Mouse (Mus musculus): ENCODE measurements around the gene B2m. TPM values are rescaled to one million over a fixed set of nuclear protein-coding genes. Genes with fewer than 3 reads are reported as not detected.

Gene B2m
- total and polyA plus RNA-seq, 2 experiments from 2014 or later = 90.7 to 152 TPM

- Histone ChIP-seq H3K9me3 (ENCODE audit: low read length) (no peaks in the 10 kb centered on the region), H3K4me1 (ENCODE audit: insufficient read depth) (no peaks in the 10 kb centered on the region), H3K27ac (ENCODE audit: low read depth, low read length) (no peak overlapping the region), H3K27me3 (ENCODE audit: insufficient read depth, low read length) (no peaks in the 10 kb centered on the region), H3K9ac (no peak overlapping the region), H3K36me3 (ENCODE audit: insufficient read depth) (no peaks in the 10 kb centered on the region), H3K4me3 (ENCODE audit: low read depth, low read length) (no peak overlapping the region), H3K4me2 (ENCODE audit: low read depth) (no peak overlapping the region)
- WGBS = 72% methylated on average over 13 of the region's 13 CpGs
- ATAC-seq = no peak
- no peak for DNase-seq
- no peak for TF ChIP-seq CTCF (IDR thresholded peaks at IDR 0.05; ENCODE audit: low read depth)
Measured at GRCm38 (mm10) chr2:122163430-122164195, 16.1 kb downstream of the B2m start.

GRCm38 (mm10) chr2:122164293-122164692 is 16.8 kb downstream of the B2m start:
- ATAC-seq (no peak), DNase-seq (no peak)
- H3K9me3 ChIP-seq (ENCODE audit: low read length) = no peaks in the 10 kb centered on the region
- H3K27ac ChIP-seq (ENCODE audit: low read depth, low read length) = no peak overlapping the region
- H3K4me2 ChIP-seq (ENCODE audit: low read depth) = no peak overlapping the region
- no peaks in the 10 kb centered on the region for H3K4me1 ChIP-seq (ENCODE audit: insufficient read depth)
- H3K27me3 ChIP-seq (ENCODE audit: insufficient read depth, low read length) = no peaks in the 10 kb centered on the region
- no peak for TF ChIP-seq CTCF (IDR thresholded peaks at IDR 0.05; ENCODE audit: low read depth)
- WGBS = 80% methylated on average over 11 of the region's 11 CpGs
- no peaks in the 10 kb centered on the region for H3K36me3 ChIP-seq (ENCODE audit: insufficient read depth)
- no peak overlapping the region for H3K4me3 ChIP-seq (ENCODE audit: low read depth, low read length)
- H3K9ac ChIP-seq = no peak overlapping the region

DNA sequence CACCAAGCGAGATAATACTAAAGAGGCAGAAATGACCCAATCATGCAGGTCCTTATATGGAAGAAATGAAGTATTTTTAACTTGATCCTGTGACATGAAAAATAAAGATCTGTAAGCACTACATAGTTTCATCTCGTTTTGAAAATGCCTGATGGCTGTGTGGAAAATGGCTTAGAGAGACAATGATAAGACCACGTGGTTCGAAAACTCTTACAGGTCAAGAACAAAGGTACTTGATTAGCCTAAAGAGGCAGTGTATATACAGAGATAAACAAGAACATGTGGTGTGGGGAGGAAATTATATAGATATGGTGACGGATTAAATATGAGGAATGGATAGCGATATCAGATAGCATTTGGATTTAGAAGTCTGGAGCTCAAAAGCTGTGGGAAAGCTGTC is 23.8 kb downstream of the B2m start:
- Histone ChIP-seq H3K9ac (no peak overlapping the region), H3K36me3 (ENCODE audit: insufficient read depth) (no peaks in the 10 kb centered on the region), H3K9me3 (ENCODE audit: low read length) (no peaks in the 10 kb centered on the region), H3K4me3 (ENCODE audit: low read depth, low read length) (no peak overlapping the region), H3K4me1 (ENCODE audit: insufficient read depth) (no peaks in the 10 kb centered on the region), H3K27ac (ENCODE audit: low read depth, low read length) (no peak overlapping the region), H3K4me2 (ENCODE audit: low read depth) (no peak overlapping the region), H3K27me3 (ENCODE audit: insufficient read depth, low read length) (no peaks in the 10 kb centered on the region)
- TF ChIP-seq CTCF (IDR thresholded peaks at IDR 0.05; ENCODE audit: low read depth) = no peak
- no peak for ATAC-seq
- WGBS = 87% methylated on average over 6 of the region's 6 CpGs
- no peak for DNase-seq

DNA sequence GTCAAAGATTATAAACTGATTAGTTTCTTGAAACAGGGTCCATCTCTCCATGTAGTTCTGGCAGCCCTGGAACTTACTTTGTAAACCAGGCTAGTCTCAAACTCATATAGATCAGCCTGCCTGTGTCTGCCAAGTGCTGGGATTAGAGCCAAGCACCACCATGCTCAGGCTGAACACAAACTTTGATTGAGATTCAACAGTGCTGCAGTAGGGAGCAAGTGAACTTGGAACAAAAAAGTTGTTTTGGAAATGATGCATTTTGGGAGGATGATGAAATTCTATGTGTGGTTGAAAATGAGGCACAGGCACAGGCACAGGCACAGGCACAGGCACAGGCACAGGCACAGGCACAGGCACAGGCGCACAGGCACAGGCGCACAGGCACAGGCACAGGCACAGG is 24.7 kb downstream of the B2m start:
- ATAC-seq = no peak

GRCm38 (mm10) chr2:122180051-122180822 is 32.8 kb downstream of the B2m start:
- Histone ChIP-seq H3K4me1 (ENCODE audit: insufficient read depth) (no peaks in the 10 kb centered on the region), H3K9me3 (ENCODE audit: low read length) (no peaks in the 10 kb centered on the region), H3K36me3 (ENCODE audit: insufficient read depth) (no peaks in the 10 kb centered on the region), H3K4me3 (ENCODE audit: low read depth, low read length) (no peak overlapping the region), H3K27me3 (ENCODE audit: insufficient read depth, low read length) (no peaks in the 10 kb centered on the region), H3K4me2 (ENCODE audit: low read depth) (no peak overlapping the region), H3K27ac (ENCODE audit: low read depth, low read length) (no peak overlapping the region), H3K9ac (no peak overlapping the region)
- WGBS = 81% methylated on average over 8 of the region's 8 CpGs
- DNase-seq (no peak), ATAC-seq (no peak)
- TF ChIP-seq CTCF (IDR thresholded peaks at IDR 0.05; ENCODE audit: low read depth) = no peak

More for the DNA sequence above, 24.7 kb downstream of the B2m start:
- Histone ChIP-seq H3K4me2 (ENCODE audit: low read depth) (no peak overlapping the region), H3K9me3 (ENCODE audit: low read length) (no peaks in the 10 kb centered on the region), H3K4me1 (ENCODE audit: insufficient read depth) (no peaks in the 10 kb centered on the region), H3K27ac (ENCODE audit: low read depth, low read length) (no peak overlapping the region), H3K36me3 (ENCODE audit: insufficient read depth) (no peaks in the 10 kb centered on the region), H3K4me3 (ENCODE audit: low read depth, low read length) (no peak overlapping the region), H3K9ac (no peak overlapping the region), H3K27me3 (ENCODE audit: insufficient read depth, low read length) (no peaks in the 10 kb centered on the region)
- WGBS = 91% methylated on average over 2 of the region's 2 CpGs
- TF ChIP-seq CTCF (IDR thresholded peaks at IDR 0.05; ENCODE audit: low read depth) = no peak
- peak; percentile 39 for DNase-seq

GRCm38 (mm10) chr2:122185086-122185485 is 37.6 kb downstream of the B2m start:
- no peaks in the 10 kb centered on the region for H3K27me3 ChIP-seq (ENCODE audit: insufficient read depth, low read length)
- no peak overlapping the region for H3K4me3 ChIP-seq (ENCODE audit: low read depth, low read length)
- no peaks in the 10 kb centered on the region for H3K9me3 ChIP-seq (ENCODE audit: low read length)
- H3K4me1 ChIP-seq (ENCODE audit: insufficient read depth) = no peaks in the 10 kb centered on the region
- no peak overlapping the region for H3K27ac ChIP-seq (ENCODE audit: low read depth, low read length)
- DNase-seq (no peak), ATAC-seq (no peak)
- H3K4me2 ChIP-seq (ENCODE audit: low read depth) = no peak overlapping the region
- no peaks in the 10 kb centered on the region for H3K36me3 ChIP-seq (ENCODE audit: insufficient read depth)
- WGBS = 92% methylated on average over 4 of the region's 4 CpGs
- no peak overlapping the region for H3K9ac ChIP-seq
- no peak for TF ChIP-seq CTCF (IDR thresholded peaks at IDR 0.05; ENCODE audit: low read depth)

DNA sequence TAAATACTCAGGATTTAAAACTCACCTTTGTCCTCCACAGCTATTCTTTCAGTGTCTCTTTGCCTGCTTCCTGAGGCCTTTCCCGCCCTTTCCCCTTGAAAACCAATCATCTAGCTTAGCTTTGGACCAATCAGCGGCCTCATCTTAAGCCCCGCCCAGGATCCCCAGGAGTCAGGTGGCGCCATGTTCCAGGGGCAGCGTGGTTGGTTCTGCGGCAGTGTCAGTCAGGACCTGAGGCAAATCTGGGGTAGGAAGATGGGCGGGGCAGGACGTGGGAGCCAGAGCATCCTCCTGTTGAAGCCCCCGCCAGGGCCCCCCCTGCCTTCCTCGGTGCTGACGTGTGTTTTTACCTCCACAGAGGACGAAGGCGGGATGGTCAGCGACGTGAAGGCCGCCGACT is 38.6 kb downstream of the B2m start, which contains the start of the genes Patl2 and Terb2:
Gene Patl2 (minus strand): TSS at position 84 of the 400 bp plus-strand sequence.
Gene Terb2 (plus strand): TSS at position 167 of the 400 bp plus-strand sequence.
- 85% methylated on average over 17 of the region's 17 CpGs for WGBS
- H3K27me3 ChIP-seq (ENCODE audit: insufficient read depth, low read length) = no peaks in the 10 kb centered on the region
- DNase-seq (no peak), ATAC-seq (no peak)
- no peaks in the 10 kb centered on the region for H3K4me1 ChIP-seq (ENCODE audit: insufficient read depth)
- no peak for TF ChIP-seq CTCF (IDR thresholded peaks at IDR 0.05; ENCODE audit: low read depth)
- no peak within 1 kb of the TSS for H3K4me3 ChIP-seq (ENCODE audit: low read depth, low read length)
- H3K9ac ChIP-seq = no peak within 1 kb of the TSS
- no peaks in the 10 kb centered on the region for H3K9me3 ChIP-seq (ENCODE audit: low read length)
- no peak within 1 kb of the TSS for H3K4me2 ChIP-seq (ENCODE audit: low read depth)
- no peaks in the 10 kb centered on the region for H3K36me3 ChIP-seq (ENCODE audit: insufficient read depth)
- no peak within 1 kb of the TSS for H3K27ac ChIP-seq (ENCODE audit: low read depth, low read length)

Data from forebrain, postnatal 0 days (tissue).